Mouse (Mus musculus) G1E (cell line): ENCODE results near the gene Sugct.

Experiments used
- CTCF ChIP-seq: IDR thresholded peaks from 2 replicates; pipeline ENCODE4 v1.5.1; 2012; ENCODE audit warnings: low read depth, low read length, inconsistent platforms, mixed read lengths
- GATA1 ChIP-seq: IDR thresholded peaks from 2 replicates; pipeline ENCODE4 v1.6.1; 2012; ENCODE audit warnings: borderline replicate concordance, low read length, inconsistent platforms, mixed read lengths
- TAL1 ChIP-seq: conservative IDR thresholded peaks from 2 replicates; pipeline ENCODE4 v1.6.1; 2012; ENCODE audit warnings: low read depth, low read length, inconsistent platforms, mixed read lengths

DNA sequence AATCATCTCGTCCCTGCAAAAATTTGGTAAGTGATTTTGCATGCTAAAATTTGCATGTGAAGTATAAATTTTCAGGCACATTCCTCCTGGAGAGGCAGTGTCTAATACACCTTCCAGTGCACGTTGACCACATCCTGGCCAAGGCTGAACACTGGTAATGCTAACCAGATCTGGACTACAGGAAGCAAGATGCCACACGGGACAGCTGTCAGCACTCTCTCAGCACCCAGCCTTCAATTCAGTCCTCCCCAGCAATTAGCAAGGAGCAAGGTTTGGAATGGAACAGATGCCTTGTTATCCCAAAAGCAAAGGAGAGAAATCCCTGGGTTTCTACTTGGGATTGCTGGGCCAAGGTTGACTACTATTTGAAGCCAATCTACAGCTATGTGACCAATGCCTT is 529.4 kb downstream of the Sugct start:
- TF ChIP-seq CTCF (no peak), TAL1 (no peak), GATA1 (no peak)
